Mouse (Mus musculus): ENCODE results near the gene Rab15. TPM values are rescaled to one million over a fixed set of nuclear protein-coding genes. Genes with fewer than 3 reads are reported as not detected.

Gene Rab15
- polyA plus RNA-seq (2017; shearing (Covaris generic)): 1 to 10 TPM in 1 of 2 experiments, under 1 TPM in 1; 0.49 to 3.0 TPM

GRCm38 (mm10) chr12:76822651-76823041 is at the start of gene Rab15:
Rab15 (minus strand) TSS chr12:76822908.

GRCm38 (mm10) chr12:76795350-76795749 is 27.4 kb downstream of the Rab15 start, which contains the start of gene Gpx2:
Gpx2 (minus strand) TSS chr12:76795554.

GRCm38 (mm10) chr12:76765354-76765851 is 57.3 kb downstream of the Rab15 start, which contains the start of the genes Churc1 and Fntb:
Churc1 (plus strand) TSS chr12:76765538.
Fntb (plus strand) TSS chr12:76765589.

Other genes starting within 250 kb of the Rab15 start
- gene Sptb, start 112.4 kb downstream of the Rab15 start, polyA plus RNA-seq (2017; shearing (Covaris generic)): 1 to 10 TPM in 1 of 2 experiments, under 1 TPM in 1; 0.39 to 1.1 TPM
- gene Churc1, start 57.4 kb downstream of the Rab15 start, polyA plus RNA-seq (2017; shearing (Covaris generic)): 100 to 1,000 TPM; 136 to 158 TPM
- 10 to 100 TPM; 13.7 to 21.2 TPM for gene Fntb, start 57.3 kb downstream of the Rab15 start, polyA plus RNA-seq (2017; shearing (Covaris generic))
- under 1 TPM; 0.39 to 0.80 TPM for gene Gpx2, start 27.4 kb downstream of the Rab15 start, polyA plus RNA-seq (2017; shearing (Covaris generic))
- 100 to 1,000 TPM; 112 to 167 TPM for gene Max, start 139.3 kb upstream of the Rab15 start, polyA plus RNA-seq (2017; shearing (Covaris generic))